Mouse (Mus musculus): ENCODE results near the gene Gm20503. TPM values are rescaled to one million over a fixed set of nuclear protein-coding genes. Genes with fewer than 3 reads are reported as not detected.

Gm20503 gene
- 17.7 and 23.8 TPM in 2 replicates for polyA plus RNA-seq (2015; fragmentation: Nextera tagmentation; extraction: Ambion mirVana)

DNA sequence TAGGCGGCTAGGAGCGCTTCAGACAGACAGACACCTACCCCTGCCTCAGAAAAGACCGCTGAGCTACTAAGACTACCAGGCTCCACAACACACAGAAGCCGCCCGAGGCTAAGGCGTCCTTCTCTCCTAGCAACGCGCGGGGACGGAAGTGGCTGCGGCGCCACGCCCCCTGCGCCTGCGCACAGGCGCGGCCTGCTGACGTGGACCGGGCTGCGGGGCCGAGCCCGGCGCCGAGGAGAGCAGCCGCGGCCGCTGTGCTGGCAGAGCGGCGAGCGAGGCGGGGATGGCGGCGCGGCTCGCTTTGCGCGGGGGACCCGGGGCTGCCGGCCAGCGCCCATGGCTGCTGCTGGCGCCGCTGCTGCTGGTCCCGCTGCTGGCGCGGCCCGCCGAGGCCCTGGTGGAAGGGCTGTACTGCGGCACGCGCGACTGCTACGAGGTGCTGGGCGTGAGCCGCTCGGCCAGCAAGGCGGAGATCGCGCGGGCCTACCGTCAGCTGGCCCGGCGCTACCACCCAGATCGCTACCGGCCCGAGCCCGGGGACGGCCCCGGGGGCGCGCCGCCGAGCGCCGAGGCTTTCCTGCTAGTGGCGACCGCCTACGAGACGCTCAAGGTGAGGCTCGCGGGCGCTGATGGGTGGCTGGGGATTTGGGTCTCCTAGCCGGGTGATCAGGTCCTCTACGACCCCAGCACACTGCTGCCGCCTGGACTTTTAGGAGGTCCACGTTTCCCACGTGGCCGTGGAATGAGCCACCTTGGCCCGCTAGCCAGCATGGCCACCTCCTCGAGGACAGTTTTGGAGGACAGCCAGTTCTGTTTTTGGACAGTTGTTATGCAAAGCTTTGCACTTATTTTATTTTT lies at the start of gene Gm20503:
Gene Gm20503 (plus strand): TSS at position 263 of the 858 bp plus-strand sequence.
- peak; percentile 97 for ATAC-seq (ENCODE audit: insufficient number of reproducible peaks, low FRiP score, low TSS enrichment, low read depth)
- peak within 1 kb of the TSS; percentile 80 for H3K4me3 ChIP-seq (replicated peaks)
- peak within 1 kb of the TSS; percentile 59 for H3K4me2 ChIP-seq (replicated peaks)
- H3K9ac ChIP-seq = peak within 1 kb of the TSS; percentile 91
- under 1% methylated on average over 89 of the region's 89 CpGs for WGBS
- H3K9me3 ChIP-seq (replicated peaks) = no peaks in the 10 kb centered on the region
- H3K36me3 ChIP-seq = no peaks in the 10 kb centered on the region
- no peaks in the 10 kb centered on the region for H3K27me3 ChIP-seq
- H3K4me1 ChIP-seq = peaks cover 38% of the 10 kb centered on the region
- H3K27ac ChIP-seq (replicated peaks) = peak within 1 kb of the TSS; percentile 85

DNA sequence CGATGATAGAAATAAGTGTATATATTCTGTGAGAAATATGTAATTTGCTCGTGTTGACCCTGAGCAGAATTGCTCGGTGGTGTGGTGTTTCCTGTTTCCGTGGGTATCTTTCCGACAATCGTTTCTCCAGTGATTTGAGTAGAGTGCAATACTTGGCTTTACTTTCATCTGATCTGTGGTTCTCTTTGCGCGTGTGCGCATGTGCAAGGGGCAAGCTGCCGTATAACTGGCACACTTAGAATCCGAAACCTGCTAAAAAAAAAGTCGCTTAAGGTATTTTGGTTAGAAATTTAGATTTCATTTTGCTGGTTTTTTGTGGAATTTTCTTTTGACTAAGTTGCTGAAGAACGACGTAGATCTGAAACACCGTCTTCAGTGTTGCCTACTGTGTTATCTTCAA lies 41.3 kb upstream of the Gm20503 start:
- H3K27me3 ChIP-seq = no peaks in the 10 kb centered on the region
- ATAC-seq (ENCODE audit: insufficient number of reproducible peaks, low FRiP score, low TSS enrichment, low read depth) = no peak
- no peak overlapping the region for H3K9ac ChIP-seq
- WGBS = 87% methylated on average over 15 of the region's 15 CpGs
- no peaks in the 10 kb centered on the region for H3K4me1 ChIP-seq
- H3K9me3 ChIP-seq (replicated peaks) = no peaks in the 10 kb centered on the region
- no peak overlapping the region for H3K27ac ChIP-seq (replicated peaks)
- no peak overlapping the region for H3K4me2 ChIP-seq (replicated peaks)
- no peak overlapping the region for H3K4me3 ChIP-seq (replicated peaks)
- peaks cover 10% of the 10 kb centered on the region for H3K36me3 ChIP-seq

DNA sequence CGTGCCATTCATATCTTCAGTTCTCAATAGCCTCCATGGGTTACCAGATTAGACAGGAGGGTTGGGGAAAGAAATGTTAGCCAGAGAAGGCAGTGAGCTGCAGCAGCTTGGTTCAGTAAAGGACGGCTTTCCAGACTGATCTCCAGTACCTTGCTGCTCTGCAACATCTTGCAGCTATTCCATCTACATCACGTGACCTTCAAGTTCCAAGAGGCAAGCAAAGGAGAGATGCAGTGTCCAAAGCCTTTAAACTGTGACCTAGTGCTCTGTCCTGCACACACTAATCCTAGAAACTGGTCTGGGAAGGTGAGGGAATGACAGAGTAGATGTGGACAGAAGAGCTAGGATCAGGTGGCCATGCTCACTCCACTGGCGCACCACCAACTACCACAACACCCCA lies 39.7 kb upstream of the Gm20503 start:
- Histone ChIP-seq H3K4me3 (replicated peaks) (no peak overlapping the region), H3K9ac (no peak overlapping the region), H3K4me1 (no peaks in the 10 kb centered on the region), H3K36me3 (0 out of 2 replicates have a peak, but pooled peaks cover 2% of the 10 kb centered on the region), H3K4me2 (replicated peaks) (no peak overlapping the region), H3K27me3 (no peaks in the 10 kb centered on the region), H3K9me3 (replicated peaks) (no peaks in the 10 kb centered on the region), H3K27ac (replicated peaks) (no peak overlapping the region)
- ATAC-seq (ENCODE audit: insufficient number of reproducible peaks, low FRiP score, low TSS enrichment, low read depth) = no peak
- WGBS = 94% methylated on average over 4 of the region's 4 CpGs

DNA sequence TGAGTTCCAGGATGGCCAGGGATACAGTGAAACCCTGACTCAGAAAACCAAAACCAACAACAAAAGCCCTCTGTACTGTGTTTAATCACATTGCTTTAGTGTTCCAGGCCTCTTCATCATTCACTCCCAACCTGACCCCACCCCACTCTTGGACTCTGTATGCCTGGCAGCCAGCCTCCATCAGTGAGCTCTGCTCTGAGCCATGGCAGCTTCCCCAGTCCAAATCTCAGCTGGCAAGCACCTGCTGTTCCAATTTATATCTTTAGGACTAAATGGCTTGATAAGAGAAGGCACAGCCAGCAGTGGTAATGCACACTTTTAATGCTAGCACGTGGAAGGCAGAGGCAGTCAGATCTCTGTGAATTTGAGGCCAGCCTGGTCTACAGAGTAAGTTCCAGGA lies 37.9 kb upstream of the Gm20503 start:
- ATAC-seq (ENCODE audit: insufficient number of reproducible peaks, low FRiP score, low TSS enrichment, low read depth) = no peak
- no peak overlapping the region for H3K9ac ChIP-seq
- no peaks in the 10 kb centered on the region for H3K9me3 ChIP-seq (replicated peaks)
- H3K36me3 ChIP-seq = 0 out of 2 replicates have a peak, but pooled peaks cover 2% of the 10 kb centered on the region
- H3K4me1 ChIP-seq = no peaks in the 10 kb centered on the region
- no peak overlapping the region for H3K4me3 ChIP-seq (replicated peaks)
- H3K4me2 ChIP-seq (replicated peaks) = no peak overlapping the region
- H3K27ac ChIP-seq (replicated peaks) = no peak overlapping the region
- no peaks in the 10 kb centered on the region for H3K27me3 ChIP-seq
- 85% methylated on average over 1 of the region's 1 CpGs for WGBS

DNA sequence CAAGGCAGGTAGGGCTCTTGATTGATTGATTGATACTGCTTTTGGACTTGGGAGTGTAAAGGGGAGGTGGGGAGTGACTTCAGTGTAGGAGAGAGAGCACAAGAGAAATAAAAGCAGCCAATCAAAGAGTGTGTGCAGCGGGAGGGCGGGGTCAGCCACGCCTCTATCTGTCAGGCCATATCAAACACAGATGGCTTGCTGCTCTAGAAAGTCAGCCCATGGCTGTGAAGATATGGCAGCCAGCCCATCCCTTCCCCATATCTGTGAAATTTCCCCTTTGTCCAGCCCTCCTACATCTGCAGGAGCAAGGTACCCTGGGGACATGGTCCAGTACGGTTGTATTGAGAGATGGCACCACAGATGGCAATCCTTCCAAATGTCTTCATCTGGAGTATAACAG lies 32.3 kb upstream of the Gm20503 start:
- ATAC-seq (ENCODE audit: insufficient number of reproducible peaks, low FRiP score, low TSS enrichment, low read depth) = no peak
- Histone ChIP-seq H3K4me2 (replicated peaks) (no peak overlapping the region), H3K27ac (replicated peaks) (no peak overlapping the region), H3K27me3 (no peaks in the 10 kb centered on the region), H3K9ac (no peak overlapping the region), H3K9me3 (replicated peaks) (no peaks in the 10 kb centered on the region), H3K4me1 (no peaks in the 10 kb centered on the region), H3K36me3 (peaks cover 16% of the 10 kb centered on the region; the same call in 1 of the 2 replicates), H3K4me3 (replicated peaks) (no peak overlapping the region)
- 88% methylated on average over 4 of the region's 4 CpGs for WGBS

DNA sequence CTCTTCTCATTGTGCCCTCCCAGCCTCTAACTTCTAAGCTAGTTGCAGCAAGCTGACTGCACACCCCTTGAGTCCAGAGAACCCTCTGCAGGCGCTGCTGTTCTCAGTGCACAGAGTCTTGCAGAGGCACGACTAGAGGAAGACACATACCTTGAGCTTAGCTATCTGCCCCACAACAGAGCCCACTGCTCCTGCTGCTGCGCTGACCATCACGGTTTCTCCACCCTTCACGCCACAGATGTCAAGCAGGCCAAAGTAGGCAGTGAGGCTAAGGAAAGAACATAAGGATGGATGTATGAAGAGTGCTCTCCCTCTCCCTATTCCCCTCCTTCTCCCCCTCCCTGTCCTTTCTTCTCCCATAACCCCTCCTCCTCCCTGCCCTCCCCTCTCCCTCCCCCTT lies 27.3 kb upstream of the Gm20503 start:
- 82% methylated on average over 5 of the region's 5 CpGs for WGBS

DNA sequence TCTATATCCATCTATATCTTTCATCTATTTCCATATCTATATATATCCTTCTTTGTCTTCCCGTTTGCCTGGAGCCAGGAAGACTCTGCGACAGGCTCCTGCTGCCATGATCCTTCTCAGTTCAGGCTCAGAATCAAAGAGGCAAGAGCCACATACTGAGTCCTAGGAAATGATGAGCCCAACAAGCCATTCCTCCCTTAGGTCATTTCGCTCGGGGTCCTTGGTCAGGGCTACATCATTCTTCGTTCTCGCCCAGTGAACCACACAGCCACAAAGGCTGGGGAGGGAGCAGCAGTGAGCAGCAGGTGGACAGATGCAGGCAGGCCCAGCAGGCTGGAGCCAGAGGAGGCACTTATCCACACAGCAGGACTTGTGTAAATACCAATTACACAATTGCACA lies 21.6 kb upstream of the Gm20503 start:
- ATAC-seq (ENCODE audit: insufficient number of reproducible peaks, low FRiP score, low TSS enrichment, low read depth) = no peak
- H3K36me3 ChIP-seq = peaks cover 7% of the 10 kb centered on the region; the same call in 1 of the 2 replicates
- no peaks in the 10 kb centered on the region for H3K9me3 ChIP-seq (replicated peaks)
- no peak overlapping the region for H3K4me2 ChIP-seq (replicated peaks)
- WGBS = 82% methylated on average over 6 of the region's 6 CpGs
- H3K4me1 ChIP-seq = peaks cover 5% of the 10 kb centered on the region; the same call in 1 of the 2 replicates
- H3K9ac ChIP-seq = no peak overlapping the region
- no peaks in the 10 kb centered on the region for H3K27me3 ChIP-seq
- no peak overlapping the region for H3K27ac ChIP-seq (replicated peaks)
- H3K4me3 ChIP-seq (replicated peaks) = no peak overlapping the region

More for the DNA sequence above, 27.3 kb upstream of the Gm20503 start:
- no peaks in the 10 kb centered on the region for H3K4me1 ChIP-seq
- H3K36me3 ChIP-seq = peaks cover 18% of the 10 kb centered on the region; the same call in 1 of the 2 replicates
- no peak for ATAC-seq (ENCODE audit: insufficient number of reproducible peaks, low FRiP score, low TSS enrichment, low read depth)
- no peak overlapping the region for H3K4me3 ChIP-seq (replicated peaks)
- no peak overlapping the region for H3K27ac ChIP-seq (replicated peaks)
- no peak overlapping the region for H3K9ac ChIP-seq
- H3K4me2 ChIP-seq (replicated peaks) = no peak overlapping the region
- H3K27me3 ChIP-seq = no peaks in the 10 kb centered on the region
- H3K9me3 ChIP-seq (replicated peaks) = no peaks in the 10 kb centered on the region

DNA sequence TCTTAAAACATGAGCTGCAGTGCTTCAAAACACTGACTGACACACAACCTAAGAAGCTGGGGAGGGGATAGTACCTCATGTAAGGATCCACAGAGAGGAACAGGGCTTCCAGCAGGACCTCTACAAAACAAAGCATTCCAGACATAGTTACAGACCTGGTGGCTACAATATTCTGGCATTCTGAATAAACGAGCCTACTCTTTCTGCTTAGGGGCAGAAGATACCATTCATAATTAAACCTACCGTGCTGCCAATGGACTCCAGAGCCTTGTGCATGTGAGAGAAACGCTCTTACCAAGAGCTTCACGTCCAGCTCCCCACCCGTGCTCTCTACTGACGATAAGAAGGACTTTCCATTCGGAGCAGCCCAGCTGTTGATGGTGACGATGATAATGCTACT lies 20.2 kb upstream of the Gm20503 start:
- Histone ChIP-seq H3K4me1 (peaks cover 12% of the 10 kb centered on the region), H3K9ac (no peak overlapping the region), H3K9me3 (replicated peaks) (no peaks in the 10 kb centered on the region), H3K4me2 (replicated peaks) (no peak overlapping the region), H3K4me3 (replicated peaks) (no peak overlapping the region), H3K36me3 (peaks cover 4% of the 10 kb centered on the region; the same call in 1 of the 2 replicates), H3K27me3 (no peaks in the 10 kb centered on the region), H3K27ac (replicated peaks) (no peak overlapping the region)
- ATAC-seq (ENCODE audit: insufficient number of reproducible peaks, low FRiP score, low TSS enrichment, low read depth) = no peak
- WGBS = 83% methylated on average over 8 of the region's 8 CpGs

DNA sequence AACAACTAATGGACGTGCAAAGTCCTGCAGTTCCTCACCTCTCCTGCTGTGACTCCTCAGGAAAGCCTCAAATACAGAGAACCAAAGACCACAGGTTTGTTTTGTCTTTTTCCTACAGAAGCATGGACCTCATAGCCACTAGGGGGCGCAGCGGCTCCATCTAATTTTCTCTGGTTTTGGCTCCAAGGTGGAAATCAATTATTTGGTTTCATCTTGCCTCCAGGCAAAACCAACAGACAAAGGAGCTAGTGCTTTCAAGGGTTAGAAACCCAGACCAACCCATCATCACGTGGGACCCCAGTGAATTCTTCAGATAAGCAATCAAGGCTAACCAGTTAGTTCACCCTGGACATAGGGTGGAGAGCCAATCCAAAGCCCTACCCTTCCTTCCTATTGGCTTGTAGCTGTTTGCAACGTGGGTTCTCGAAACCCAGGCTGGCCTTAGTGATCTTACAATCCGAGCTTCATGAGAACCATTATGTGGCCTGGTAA lies 17.8 kb upstream of the Gm20503 start:
- H3K4me3 ChIP-seq (replicated peaks) = no peak overlapping the region
- no peak overlapping the region for H3K27ac ChIP-seq (replicated peaks)
- H3K4me1 ChIP-seq = peaks cover 12% of the 10 kb centered on the region
- no peak overlapping the region for H3K4me2 ChIP-seq (replicated peaks)
- H3K9me3 ChIP-seq (replicated peaks) = no peaks in the 10 kb centered on the region
- H3K27me3 ChIP-seq = no peaks in the 10 kb centered on the region
- H3K36me3 ChIP-seq = peaks cover 4% of the 10 kb centered on the region; the same call in 1 of the 2 replicates
- WGBS = 21% methylated on average over 7 of the region's 7 CpGs
- no peak for ATAC-seq (ENCODE audit: insufficient number of reproducible peaks, low FRiP score, low TSS enrichment, low read depth)
- H3K9ac ChIP-seq = no peak overlapping the region

DNA sequence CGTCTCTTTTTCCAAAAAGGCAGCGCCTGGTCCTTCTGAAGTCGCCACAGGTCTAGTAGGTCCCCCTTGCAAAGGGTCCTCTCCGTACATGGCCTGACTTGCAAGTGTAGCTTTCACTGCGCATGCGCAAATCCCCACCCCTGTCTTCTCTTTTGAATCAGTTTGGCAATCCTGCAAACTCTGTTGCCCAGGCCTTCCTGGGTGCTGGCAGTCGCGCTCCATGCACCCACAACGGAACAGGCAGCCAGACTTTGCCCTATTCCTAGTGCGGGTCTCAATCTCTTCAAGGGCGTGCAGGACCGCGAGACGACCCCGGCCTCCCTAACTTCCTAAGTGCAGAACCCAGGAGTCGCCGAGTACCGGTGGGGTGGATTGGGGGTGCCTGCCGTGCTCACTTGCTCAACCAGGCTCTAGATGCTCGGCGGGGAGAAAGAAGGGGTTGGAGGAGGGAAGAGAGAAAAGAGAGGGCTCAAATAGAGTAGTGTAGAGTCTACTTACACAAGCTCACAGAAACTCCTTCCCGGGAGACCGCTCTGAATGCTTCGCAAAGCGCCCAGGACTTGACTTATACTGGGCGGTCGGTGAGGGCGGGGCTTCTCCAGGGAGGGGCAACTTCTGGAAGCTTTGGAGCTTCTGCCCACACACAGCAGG lies 16.3 kb upstream of the Gm20503 start, which contains the start of gene Ptgr1:
Gene Ptgr1 (minus strand): TSS at position 580 of the 651 bp plus-strand sequence.
- WGBS = 2% methylated on average over 28 of the region's 28 CpGs

DNA sequence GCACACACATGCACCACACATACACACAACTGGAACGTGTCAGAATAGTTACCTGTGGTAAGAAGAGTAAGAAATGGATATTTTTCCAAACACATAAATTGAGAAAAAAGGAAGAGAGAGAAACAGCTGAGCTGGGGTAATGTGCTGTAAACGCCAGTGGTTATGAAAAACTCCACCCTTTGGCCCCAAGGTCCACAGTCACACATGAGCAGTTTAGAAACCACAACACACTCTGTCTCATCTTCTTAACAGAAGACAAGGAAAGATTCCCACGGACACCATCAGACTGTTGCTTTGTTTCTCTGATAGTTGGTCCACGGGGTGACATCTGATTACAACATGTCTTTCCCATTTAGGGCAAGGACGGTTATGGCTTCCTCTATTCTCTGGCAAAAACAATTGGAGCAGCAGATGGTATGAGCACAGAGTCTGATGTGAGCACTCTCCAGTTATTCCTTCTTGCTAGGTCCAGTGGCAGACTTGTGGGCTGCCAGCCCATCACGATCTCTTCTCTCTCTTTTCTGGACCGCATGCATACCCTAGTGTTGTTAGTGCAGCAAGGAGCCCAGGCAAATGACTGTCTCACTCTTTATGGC lies 13.6 kb upstream of the Gm20503 start:
- Histone ChIP-seq H3K4me1 (peaks cover 12% of the 10 kb centered on the region), H3K36me3 (no peaks in the 10 kb centered on the region), H3K9ac (no peak overlapping the region), H3K27ac (replicated peaks) (no peak overlapping the region), H3K9me3 (replicated peaks) (no peaks in the 10 kb centered on the region), H3K4me3 (replicated peaks) (no peak overlapping the region), H3K4me2 (replicated peaks) (no peak overlapping the region), H3K27me3 (no peaks in the 10 kb centered on the region)
- no peak for ATAC-seq (ENCODE audit: insufficient number of reproducible peaks, low FRiP score, low TSS enrichment, low read depth)
- WGBS = 79% methylated on average over 7 of the region's 7 CpGs

More for the DNA sequence above, 16.3 kb upstream of the Gm20503 start, which contains the start of gene Ptgr1:
- Histone ChIP-seq H3K27me3 (no peaks in the 10 kb centered on the region), H3K4me2 (replicated peaks) (peak within 1 kb of the TSS; percentile 84), H3K27ac (replicated peaks) (peak within 1 kb of the TSS; percentile 69; the same call in 1 of the 2 replicates), H3K36me3 (peaks cover 4% of the 10 kb centered on the region; the same call in 1 of the 2 replicates), H3K4me3 (replicated peaks) (peak within 1 kb of the TSS; percentile 66), H3K9ac (peak within 1 kb of the TSS; percentile 60), H3K9me3 (replicated peaks) (no peaks in the 10 kb centered on the region), H3K4me1 (peaks cover 12% of the 10 kb centered on the region)
- peak; percentile 64; the same call in 1 of the 2 replicates for ATAC-seq (ENCODE audit: insufficient number of reproducible peaks, low FRiP score, low TSS enrichment, low read depth)

Data from embryonic facial prominence, embryonic 15.5 days (tissue).